Mouse (Mus musculus) spleen, adult 2 months (tissue): ENCODE measurements at regions not wholly inside any gene's neighbourhood (a gene's known extent, or its start where the extent isn't known, plus 50 kb on each side); places are given as distances from the start of the nearest gene placed in this dataset.

Experiments
- DNase-seq, 2 experiments: peaks; one replicate each; pipeline versions ENCODE4 v3.0.0 to v3.0.0-alpha.2; 2012 to 2021; ENCODE audit warnings: low spot score in 2 of 2, low read depth in 1 of 2
- H3K27ac ChIP-seq: fragments of 200-500 bp; 2 replicates; pipeline ENCODE4 v1.5.1; 2012; ENCODE audit warnings: low read length, inconsistent platforms; ENCODE audit not compliant: insufficient read depth
- H3K27me3 ChIP-seq: fragments of 200-500 bp; 2 replicates; pipeline ENCODE4 v1.6.1; 2012; ENCODE audit warnings: mild to moderate bottlenecking, moderate library complexity, low read length, inconsistent platforms; ENCODE audit not compliant: control insufficient read depth, insufficient read depth
- H3K36me3 ChIP-seq: fragments of 200-500 bp; 2 replicates; pipeline ENCODE4 v1.6.1; 2012; ENCODE audit warnings: mild to moderate bottlenecking, low read length, inconsistent platforms; ENCODE audit not compliant: control insufficient read depth, insufficient read depth
- H3K4me1 ChIP-seq: fragments of 200-500 bp; 2 replicates; pipeline ENCODE4 v1.6.1; 2011; ENCODE audit warnings: inconsistent platforms; ENCODE audit not compliant: control insufficient read depth, insufficient read depth, insufficient read length
- H3K4me3 ChIP-seq: fragments of 200-500 bp; 2 replicates; pipeline ENCODE4 v1.5.1; 2011; ENCODE audit warnings: mild to moderate bottlenecking, inconsistent platforms; ENCODE audit not compliant: insufficient read depth, insufficient read length; ENCODE audit errors: extremely low read depth
- CTCF ChIP-seq: fragments of 200-500 bp; IDR thresholded peaks from 2 replicates; pipeline ENCODE4 v1.5.1; 2011; ENCODE audit warnings: mild to moderate bottlenecking, inconsistent platforms; ENCODE audit not compliant: insufficient read depth, insufficient read length, insufficient replicate concordance; ENCODE audit errors: extremely low read depth
- POLR2A ChIP-seq: fragments of 200-500 bp; IDR thresholded peaks from 2 replicates; pipeline ENCODE4 v1.6.1; 2011; ENCODE audit warnings: low read depth, low read length, inconsistent platforms
- WGBS: fragments of 180-500 bp; shearing (Covaris S2); methylation state at CpG from one replicate; pipeline ENCODE4 v1.1.7; 2018; 5-methylcytosine and 5-hydroxymethylcytosine counted together

- Histone ChIP-seq H3K27ac (no peak overlapping the region), H3K4me3 (no peak overlapping the region), H3K36me3 (no peaks in the 10 kb centered on the region), H3K27me3 (no peaks in the 10 kb centered on the region), H3K4me1 (no peaks in the 10 kb centered on the region)
- TF ChIP-seq CTCF = no peak
- TF ChIP-seq POLR2A = no peak
- DNase-seq = no peak
- WGBS = 49% methylated on average over 2 of the region's 2 CpGs
Observed at GRCm38 (mm10) chr14:72222836-72223235, 268.8 kb downstream of the Gm9195 start.

GRCm38 (mm10) chr14:72219523-72219922, 272.1 kb downstream of the Gm9195 start:
- Histone ChIP-seq H3K27ac (no peak overlapping the region), H3K4me1 (no peaks in the 10 kb centered on the region), H3K36me3 (no peaks in the 10 kb centered on the region), H3K4me3 (no peak overlapping the region), H3K27me3 (no peaks in the 10 kb centered on the region)
- TF ChIP-seq POLR2A (no peak), CTCF (no peak)
- DNase-seq = no peak
- WGBS = 90% methylated on average over 6 of the region's 6 CpGs

GRCm38 (mm10) chr14:72200307-72200706, 291.3 kb downstream of the Gm9195 start:
- Histone ChIP-seq H3K4me3 (no peak overlapping the region), H3K4me1 (no peaks in the 10 kb centered on the region), H3K27ac (no peak overlapping the region), H3K36me3 (no peaks in the 10 kb centered on the region), H3K27me3 (no peaks in the 10 kb centered on the region; the same call in 1 of the 2 replicates)
- no peak for DNase-seq
- TF ChIP-seq POLR2A (no peak), CTCF (no peak)
- 74% methylated on average over 3 of the region's 3 CpGs for WGBS

- no peak for TF ChIP-seq POLR2A
- TF ChIP-seq CTCF = no peak
- no peaks in the 10 kb centered on the region; the same call in 1 of the 2 replicates for H3K27me3 ChIP-seq
- no peak overlapping the region for H3K27ac ChIP-seq
- H3K36me3 ChIP-seq = no peaks in the 10 kb centered on the region
- DNase-seq = no peak
- no peak overlapping the region for H3K4me3 ChIP-seq
- H3K4me1 ChIP-seq = no peaks in the 10 kb centered on the region
Observed at GRCm38 (mm10) chr14:72199900-72200299, 291.7 kb downstream of the Gm9195 start.

GRCm38 (mm10) chr14:72197972-72198371, 293.7 kb downstream of the Gm9195 start:
- no peak for DNase-seq
- Histone ChIP-seq H3K27ac (no peak overlapping the region), H3K4me1 (no peaks in the 10 kb centered on the region), H3K27me3 (no peaks in the 10 kb centered on the region), H3K36me3 (no peaks in the 10 kb centered on the region), H3K4me3 (no peak overlapping the region)
- WGBS = 76% methylated on average over 7 of the region's 7 CpGs
- no peak for TF ChIP-seq CTCF

GRCm38 (mm10) chr14:72187329-72187984, 304.2 kb downstream of the Gm9195 start:
- no peak for DNase-seq
- H3K4me1 ChIP-seq = no peaks in the 10 kb centered on the region
- no peak for TF ChIP-seq CTCF
- no peak for TF ChIP-seq POLR2A
- H3K27me3 ChIP-seq = no peaks in the 10 kb centered on the region
- no peak overlapping the region for H3K27ac ChIP-seq
- no peak overlapping the region for H3K4me3 ChIP-seq
- WGBS = 46% methylated on average over 5 of the region's 5 CpGs
- H3K36me3 ChIP-seq = no peaks in the 10 kb centered on the region

GRCm38 (mm10) chr14:72175751-72176150, 315.9 kb downstream of the Gm9195 start:
- no peaks in the 10 kb centered on the region for H3K27me3 ChIP-seq
- H3K4me1 ChIP-seq = no peaks in the 10 kb centered on the region
- no peak for DNase-seq
- no peak overlapping the region for H3K4me3 ChIP-seq
- WGBS = 92% methylated on average over 1 of the region's 1 CpGs
- no peaks in the 10 kb centered on the region for H3K36me3 ChIP-seq
- no peak overlapping the region for H3K27ac ChIP-seq
- TF ChIP-seq POLR2A (no peak), CTCF (no peak)
